Mouse (Mus musculus): ENCODE data around the gene Klf17. TPM values are rescaled to one million over a fixed set of nuclear protein-coding genes. Genes with fewer than 3 reads are reported as not detected.
A peak's percentile ranks its signal among the peaks of the same experiment; 100 is the strongest.

Gene Klf17
- total and polyA plus RNA-seq, 3 experiments, result not detected

DNA sequence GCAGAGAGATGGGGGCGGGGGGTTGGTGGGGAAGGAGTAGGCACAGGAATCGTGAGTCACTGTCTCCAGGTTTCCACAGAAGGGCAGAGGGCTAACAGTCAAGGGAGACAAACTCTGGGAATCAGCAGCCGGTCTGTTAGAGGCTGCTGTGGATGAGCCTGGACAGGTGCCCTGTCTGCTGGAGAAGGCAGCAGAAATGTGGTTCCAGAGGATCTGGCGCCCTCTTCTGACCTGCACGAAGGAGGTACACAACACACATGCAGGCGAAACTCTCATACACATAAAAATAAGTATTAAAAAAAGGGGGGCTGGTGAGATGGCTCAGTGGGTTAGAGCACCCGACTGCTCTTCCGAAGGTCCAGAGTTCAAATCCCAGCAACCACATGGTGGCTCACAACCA lies 27.9 kb downstream of the Klf17 start:
- Histone ChIP-seq H3K4me2 (ENCODE audit: insufficient read depth, low read depth, poor library complexity, severe bottlenecking) (no peak overlapping the region), H3K79me2 (replicated peaks; ENCODE audit: control insufficient read depth, extremely low read depth, insufficient read depth, poor library complexity, severe bottlenecking) (no peaks in the 10 kb centered on the region), H3K27me3 (replicated peaks) (peaks cover 25% of the 10 kb centered on the region), H3K9ac (ENCODE audit: insufficient read depth, low read depth) (no peak overlapping the region), H3K4me3 (replicated peaks in 1 of 3; ENCODE audit: low read depth in 2 of 3, low read length in 2 of 3, poor library complexity in 1 of 3) (no peak overlapping the region), H3K9me3 (replicated peaks; ENCODE audit: low read length) (peaks cover 1% of the 10 kb centered on the region), H3K36me3 (replicated peaks in 1 of 2; ENCODE audit: control insufficient read depth in 1 of 2, insufficient read depth in 1 of 2, low read length in 1 of 2) (no peaks in the 10 kb centered on the region), H3K27ac (ENCODE audit: insufficient read depth, low read depth) (no peak overlapping the region), H3K4me1 (ENCODE audit: control insufficient read depth in 1 of 2, insufficient read depth in 2 of 2) (no peaks in the 10 kb centered on the region; a peak in 1 of 4 replicates)
- peak; percentile 17 for DNase-seq (ENCODE audit: extremely low read depth)
- TF ChIP-seq GABPA (IDR thresholded peaks at IDR 0.05; ENCODE audit: insufficient replicate concordance, low read depth, low read length) (no peak), RAD21 (IDR thresholded peaks at IDR 0.05; ENCODE audit: low read depth, low read length) (peak; percentile 52), CTCF (conservative IDR thresholded peaks at IDR 0.05 in 1 of 2, IDR thresholded peaks at IDR 0.05 in 1 of 2; ENCODE audit: low read depth in 2 of 2, low read length in 2 of 2) (peak in 1 of 2 experiments; percentile 58; a peak in 2 of 4 replicates), ZNF384 (IDR thresholded peaks at IDR 0.05; ENCODE audit: low read depth, low read length) (no peak), SMC3 (IDR thresholded peaks at IDR 0.05; ENCODE audit: low read depth, low read length) (peak; percentile 30), CHD2 (IDR thresholded peaks at IDR 0.05; ENCODE audit: low read length) (no peak)
- in situ Hi-C loops (cut with MboI; ENCODE audit: low pct_ligation_motif_present, low pct_unique_long_range_greater_than_20kb, low sequenced_read_pairs) (no loop called here), dilution Hi-C loops (cut with MboI; ENCODE audit: extremely low pct_ligation_motif_present, extremely low pct_unique_long_range_greater_than_20kb, low sequenced_read_pairs) (no loop called here)

DNA sequence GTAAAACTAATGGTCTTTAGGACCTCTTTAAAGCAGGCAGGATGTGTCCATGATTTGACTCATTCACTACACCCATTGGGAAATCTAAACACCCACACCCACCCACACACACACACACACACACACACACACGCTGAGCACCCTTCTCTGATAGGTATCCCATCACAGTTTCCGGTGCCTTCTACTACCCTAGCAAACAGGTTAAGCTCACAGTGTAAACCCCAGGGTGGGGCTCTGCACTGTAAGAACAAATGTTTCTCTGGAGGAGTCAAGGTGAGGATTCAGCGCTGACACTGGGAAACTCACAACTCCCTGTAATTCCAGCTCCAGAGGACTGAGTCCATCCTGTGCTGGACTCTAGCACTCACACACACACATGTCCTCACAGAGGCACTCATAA lies 33.5 kb downstream of the Klf17 start:
- dilution Hi-C loops (cut with MboI; ENCODE audit: extremely low pct_ligation_motif_present, extremely low pct_unique_long_range_greater_than_20kb, low sequenced_read_pairs), result no loop called here

DNA sequence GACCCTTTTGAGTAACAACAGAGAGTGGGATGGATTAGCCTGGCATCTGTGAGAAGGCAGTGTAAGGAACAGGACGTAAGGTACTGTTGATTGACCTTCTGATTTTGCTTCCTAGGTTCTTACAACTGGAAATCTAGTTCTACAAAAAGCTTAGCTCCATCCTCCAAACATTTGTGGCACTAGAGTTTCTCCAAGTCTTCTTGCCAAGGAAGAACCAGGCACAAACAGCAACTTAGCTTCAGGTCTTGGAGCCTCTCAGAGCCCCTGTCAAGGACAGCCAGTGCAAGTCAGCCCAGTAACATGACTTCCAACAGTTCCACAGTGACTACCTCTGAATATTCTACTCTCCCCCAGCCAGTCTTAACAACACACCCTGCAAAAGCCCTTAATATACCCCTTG lies 41.3 kb downstream of the Klf17 start, which contains the start of gene Gm12845:
Gene Gm12845 (plus strand): TSS at position 301 of the 400 bp plus-strand sequence.
- Histone ChIP-seq H3K4me3 (replicated peaks in 1 of 3; ENCODE audit: low read depth in 2 of 3, low read length in 2 of 3, poor library complexity in 1 of 3) (no peak within 1 kb of the TSS), H3K9me3 (replicated peaks; ENCODE audit: low read length) (no peaks in the 10 kb centered on the region), H3K79me2 (replicated peaks; ENCODE audit: control insufficient read depth, extremely low read depth, insufficient read depth, poor library complexity, severe bottlenecking) (no peaks in the 10 kb centered on the region), H3K4me2 (ENCODE audit: insufficient read depth, low read depth, poor library complexity, severe bottlenecking) (no peak within 1 kb of the TSS), H3K36me3 (replicated peaks in 1 of 2; ENCODE audit: control insufficient read depth in 1 of 2, insufficient read depth in 1 of 2, low read length in 1 of 2) (no peaks in the 10 kb centered on the region), H3K27ac (ENCODE audit: insufficient read depth, low read depth) (no peak within 1 kb of the TSS), H3K4me1 (ENCODE audit: control insufficient read depth in 1 of 2, insufficient read depth in 2 of 2) (no peaks in the 10 kb centered on the region), H3K27me3 (replicated peaks) (peaks cover 12% of the 10 kb centered on the region), H3K9ac (ENCODE audit: insufficient read depth, low read depth) (no peak within 1 kb of the TSS)
- no peak for TF ChIP-seq JUN (IDR thresholded peaks at IDR 0.05; ENCODE audit: insufficient read depth, low read depth, low read length)
- no peak for TF ChIP-seq GABPA (IDR thresholded peaks at IDR 0.05; ENCODE audit: insufficient replicate concordance, low read depth, low read length)
- TF ChIP-seq MAX (IDR thresholded peaks at IDR 0.05; ENCODE audit: low read length), result no peak
- TF ChIP-seq ZKSCAN1 (IDR thresholded peaks at IDR 0.05; ENCODE audit: borderline replicate concordance, low read depth, low read length), result no peak
- no peak for DNase-seq (ENCODE audit: extremely low read depth)
- in situ Hi-C loops (cut with MboI; ENCODE audit: low pct_ligation_motif_present, low pct_unique_long_range_greater_than_20kb, low sequenced_read_pairs) (no loop called here), dilution Hi-C loops (cut with MboI; ENCODE audit: extremely low pct_ligation_motif_present, extremely low pct_unique_long_range_greater_than_20kb, low sequenced_read_pairs) (no loop called here)

More for the DNA sequence above, 33.5 kb downstream of the Klf17 start:
- Histone ChIP-seq H3K36me3 (replicated peaks in 1 of 2; ENCODE audit: control insufficient read depth in 1 of 2, insufficient read depth in 1 of 2, low read length in 1 of 2) (no peaks in the 10 kb centered on the region), H3K27me3 (replicated peaks) (peaks cover 18% of the 10 kb centered on the region), H3K4me1 (ENCODE audit: control insufficient read depth in 1 of 2, insufficient read depth in 2 of 2) (no peaks in the 10 kb centered on the region), H3K4me2 (ENCODE audit: insufficient read depth, low read depth, poor library complexity, severe bottlenecking) (no peak overlapping the region), H3K79me2 (replicated peaks; ENCODE audit: control insufficient read depth, extremely low read depth, insufficient read depth, poor library complexity, severe bottlenecking) (no peaks in the 10 kb centered on the region), H3K9ac (ENCODE audit: insufficient read depth, low read depth) (no peak overlapping the region), H3K4me3 (replicated peaks in 1 of 3; ENCODE audit: low read depth in 2 of 3, low read length in 2 of 3, poor library complexity in 1 of 3) (no peak overlapping the region), H3K9me3 (replicated peaks; ENCODE audit: low read length) (no peaks in the 10 kb centered on the region), H3K27ac (ENCODE audit: insufficient read depth, low read depth) (no peak overlapping the region)
- DNase-seq (ENCODE audit: extremely low read depth), result no peak
- TF ChIP-seq POLR2A (IDR thresholded peaks at IDR 0.05; ENCODE audit: low read depth, low read length) (no peak), JUND (conservative IDR thresholded peaks at IDR 0.05; ENCODE audit: low read depth, low read length) (no peak), MXI1 (IDR thresholded peaks at IDR 0.05; ENCODE audit: low read depth, low read length) (no peak), UBTF (IDR thresholded peaks at IDR 0.05; ENCODE audit: low read depth, low read length) (no peak), KAT2A (IDR thresholded peaks at IDR 0.05; ENCODE audit: insufficient replicate concordance, low read length) (no peak), ZMIZ1 (IDR thresholded peaks at IDR 0.05; ENCODE audit: low read depth, low read length) (no peak), USF1 (IDR thresholded peaks at IDR 0.05; ENCODE audit: low read depth, low read length) (no peak), CHD1 (IDR thresholded peaks at IDR 0.05; ENCODE audit: low read depth, low read length) (no peak), EP300 (IDR thresholded peaks at IDR 0.05; ENCODE audit: low read length) (no peak), E2F4 (IDR thresholded peaks at IDR 0.05; ENCODE audit: insufficient replicate concordance, low read depth, low read length) (no peak), IRF4 (IDR thresholded peaks at IDR 0.05; ENCODE audit: low read depth, low read length) (no peak), GABPA (IDR thresholded peaks at IDR 0.05; ENCODE audit: insufficient replicate concordance, low read depth, low read length) (no peak), NELFE (IDR thresholded peaks at IDR 0.05; ENCODE audit: low read depth, low read length) (no peak)
- in situ Hi-C loops (cut with MboI; ENCODE audit: low pct_ligation_motif_present, low pct_unique_long_range_greater_than_20kb, low sequenced_read_pairs), result no loop called here

Data from CH12.LX (cell line).